Mouse (Mus musculus): ENCODE measurements around the gene Add3.

DNA sequence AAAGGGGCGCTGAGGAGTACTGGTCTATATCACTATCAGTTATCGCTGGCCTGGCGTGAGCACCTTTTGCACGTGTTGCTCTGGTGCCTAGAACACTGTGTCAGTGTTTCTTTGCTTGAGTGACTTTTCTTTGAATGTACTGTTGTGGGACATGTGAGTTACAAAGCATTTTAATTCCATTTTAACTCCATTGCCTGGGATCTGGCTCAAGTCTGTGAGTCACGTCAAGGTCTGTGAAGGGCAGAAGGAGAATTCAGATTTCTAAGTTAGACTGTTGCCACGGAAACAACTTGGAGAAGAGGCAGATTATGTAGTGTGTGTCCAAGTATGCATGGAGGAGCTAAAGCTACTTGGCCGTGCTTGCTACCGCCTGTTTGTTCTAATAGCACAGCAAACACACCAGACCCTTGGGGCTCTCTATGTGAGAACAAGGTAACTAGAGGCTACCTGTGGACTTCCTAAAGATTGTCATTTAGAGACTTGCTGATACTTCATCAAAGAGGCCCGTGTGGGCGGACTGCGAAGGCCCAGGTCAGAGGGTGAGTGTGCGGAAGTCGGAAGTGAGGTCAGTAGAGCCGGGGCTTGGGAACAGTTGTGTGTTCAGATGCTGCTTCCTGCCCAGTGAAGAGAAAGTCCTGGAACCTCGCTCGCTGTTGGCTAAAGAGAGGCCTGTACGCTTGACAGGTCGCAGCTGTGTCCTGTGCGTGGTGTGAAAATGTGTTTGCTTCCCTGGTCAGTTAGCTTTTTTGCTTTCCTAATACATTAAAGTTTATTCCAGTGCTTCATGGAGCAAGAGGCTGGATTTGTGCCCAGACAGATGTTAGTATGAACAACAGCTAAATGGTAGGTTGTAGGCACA, 41.0 kb downstream of the Add3 start:
- TF ChIP-seq CTCF (IDR thresholded peaks at IDR 0.05; ENCODE audit: borderline replicate concordance, insufficient read depth, low read length) = no peak
- no peak for TF ChIP-seq POLR2A (IDR thresholded peaks at IDR 0.05; ENCODE audit: low read depth, low read length)

All from embryonic fibroblast, embryonic 13.5 days (primary cell).